Mouse (Mus musculus) G1E (cell line): ENCODE measurements around the gene Csad. TPM values are rescaled to one million over a fixed set of nuclear protein-coding genes. Genes with fewer than 3 reads are reported as not detected.

Experiments
- ATAC-seq: 2 replicates; pipeline ENCODE4 v1.8.0; 2016; ENCODE audit warnings: mild to moderate bottlenecking; ENCODE audit not compliant: insufficient number of reproducible peaks, poor library complexity, low FRiP score, severe bottlenecking; ENCODE audit errors: extremely low read depth
- DNase-seq: peaks from one replicate; pipeline ENCODE4 v3.0.0; 2012; ENCODE audit warnings: low spot score
- H3K27me3 ChIP-seq: 2 replicates; pipeline ENCODE4 v1.6.1; 2012; ENCODE audit warnings: mild to moderate bottlenecking, low read length, inconsistent platforms; ENCODE audit not compliant: insufficient read depth
- H3K36me3 ChIP-seq: replicated peaks from 2 replicates; pipeline ENCODE3; 2012; ENCODE audit warnings: mild to moderate bottlenecking, inconsistent platforms
- H3K4me1 ChIP-seq: 2 replicates; pipeline ENCODE4 v1.6.1; 2012; ENCODE audit warnings: low read depth, low read length, inconsistent platforms, mixed read lengths; ENCODE audit not compliant: insufficient read depth
- H3K4me3 ChIP-seq: 2 replicates; pipeline ENCODE4 v1.5.1; 2012; ENCODE audit warnings: low read depth, mild to moderate bottlenecking, inconsistent platforms, low read length, moderate library complexity, mixed read lengths
- H3K9me3 ChIP-seq: replicated peaks from 2 replicates; pipeline ENCODE4 v1.6.1; 2012; ENCODE audit warnings: inconsistent platforms
- CTCF ChIP-seq: IDR thresholded peaks from 2 replicates; pipeline ENCODE4 v1.5.1; 2012; ENCODE audit warnings: low read depth, low read length, inconsistent platforms, mixed read lengths
- GATA1 ChIP-seq: IDR thresholded peaks from 2 replicates; pipeline ENCODE4 v1.6.1; 2012; ENCODE audit warnings: borderline replicate concordance, low read length, inconsistent platforms, mixed read lengths
- GATA2 ChIP-seq: IDR thresholded peaks from 2 replicates; pipeline ENCODE4 v1.6.1; 2012; ENCODE audit warnings: low read depth, low read length, inconsistent platforms, borderline replicate concordance
- POLR2AphosphoS5 ChIP-seq: IDR thresholded peaks from 2 replicates; pipeline ENCODE4 v1.6.1; 2012; ENCODE audit warnings: low read depth, low read length, inconsistent platforms; ENCODE audit not compliant: insufficient replicate concordance
- TAL1 ChIP-seq: conservative IDR thresholded peaks from 2 replicates; pipeline ENCODE4 v1.6.1; 2012; ENCODE audit warnings: low read depth, low read length, inconsistent platforms, mixed read lengths
- polyA plus RNA-seq: library from polyadenylated mRNA; stranded (reverse); fragments of >175 nt; gene quantifications from 2 replicates; pipeline ENCODE4 v1.2.3, GENCODE M21; 2012
- total RNA-seq, 2 experiments: library from RNA; stranded (forward) in 1 of 2; stranded (reverse) in 1 of 2; fragments of 200-1000 nt in 1 of 2; fragments of >200 nt in 1 of 2; fragmentation: Nextera tagmentation in 1 of 2; gene quantifications; 2 replicates each; pipeline ENCODE4 v1.2.3; 2014 to 2017

Gene Csad
- total and polyA plus RNA-seq, 3 experiments = 3.1 to 11.9 (median 4.2) TPM

GRCm38 (mm10) chr15:102208092-102208561 lies 3.6 kb upstream of the Csad start:
- ATAC-seq (peak; percentile 59), DNase-seq (peak; percentile 55)
- no peaks in the 10 kb centered on the region for H3K9me3 ChIP-seq
- peaks cover 79% of the 10 kb centered on the region for H3K36me3 ChIP-seq
- H3K27me3 ChIP-seq = no peaks in the 10 kb centered on the region
- H3K4me1 ChIP-seq = peaks cover 55% of the 10 kb centered on the region
- TF ChIP-seq TAL1 (peak; percentile 69), CTCF (no peak)
- peak overlapping the region; percentile 58; the same call in 1 of the 2 replicates for H3K4me3 ChIP-seq

DNA sequence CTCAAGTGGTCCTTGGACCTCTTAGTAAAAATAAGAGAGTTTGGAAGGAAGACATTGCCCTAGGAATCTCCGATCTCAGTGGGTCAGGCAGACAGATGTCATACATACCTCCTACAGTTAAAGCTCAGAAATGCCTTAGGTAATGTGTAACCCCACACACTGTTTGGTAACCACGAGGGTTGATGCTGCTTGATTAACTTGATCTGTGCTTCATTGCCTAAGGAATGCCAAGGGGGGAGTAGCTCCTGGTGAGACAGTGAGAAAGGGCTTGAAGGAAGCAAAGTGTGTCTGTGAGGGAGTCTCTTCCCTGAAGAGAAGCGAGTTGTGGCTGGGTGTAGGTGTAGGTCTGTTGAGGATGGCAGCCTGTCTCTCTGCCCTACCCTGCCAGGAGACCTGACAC lies 2.8 kb upstream of the Csad start:
- no peaks in the 10 kb centered on the region for H3K9me3 ChIP-seq
- no peak overlapping the region; the same call in 1 of the 2 replicates for H3K4me3 ChIP-seq
- peaks cover 58% of the 10 kb centered on the region for H3K4me1 ChIP-seq
- no peak for TF ChIP-seq TAL1
- TF ChIP-seq GATA2 = no peak
- TF ChIP-seq GATA1 = no peak
- no peak for TF ChIP-seq POLR2AphosphoS5
- TF ChIP-seq CTCF = no peak
- H3K27me3 ChIP-seq = no peaks in the 10 kb centered on the region
- no peak for ATAC-seq
- DNase-seq = no peak
- peaks cover 71% of the 10 kb centered on the region for H3K36me3 ChIP-seq

GRCm38 (mm10) chr15:102205779-102206178 lies 1.3 kb upstream of the Csad start:
- Histone ChIP-seq H3K9me3 (no peaks in the 10 kb centered on the region), H3K4me1 (peaks cover 61% of the 10 kb centered on the region), H3K4me3 (no peak overlapping the region), H3K36me3 (peaks cover 63% of the 10 kb centered on the region), H3K27me3 (no peaks in the 10 kb centered on the region)
- ATAC-seq (no peak), DNase-seq (no peak)
- TF ChIP-seq GATA2 = no peak
- no peak for TF ChIP-seq GATA1
- no peak for TF ChIP-seq POLR2AphosphoS5
- TF ChIP-seq CTCF = no peak
- no peak for TF ChIP-seq TAL1

- Histone ChIP-seq H3K4me3 (peak overlapping the region; percentile 86), H3K36me3 (peaks cover 56% of the 10 kb centered on the region), H3K27me3 (no peaks in the 10 kb centered on the region), H3K9me3 (no peaks in the 10 kb centered on the region), H3K4me1 (peaks cover 54% of the 10 kb centered on the region)
- TF ChIP-seq GATA1 = no peak
- no peak for TF ChIP-seq POLR2AphosphoS5
- TF ChIP-seq GATA2 = no peak
- TF ChIP-seq TAL1 = no peak
- TF ChIP-seq CTCF = no peak
- ATAC-seq = no peak
- DNase-seq = peak; percentile 71
Measured at GRCm38 (mm10) chr15:102203835-102204381, 616 bp downstream of the Csad start.

- ATAC-seq = peak; percentile 83
- TF ChIP-seq POLR2AphosphoS5 (no peak), GATA1 (no peak), GATA2 (no peak)
- peaks cover 47% of the 10 kb centered on the region for H3K4me1 ChIP-seq
Measured at GRCm38 (mm10) chr15:102202971-102203834, 1.3 kb downstream of the Csad start, which contains the start of gene Zfp740. TSS of gene Zfp740 (plus strand) at chr15:102203249.

GRCm38 (mm10) chr15:102198841-102199240 lies 5.7 kb downstream of the Csad start:
- H3K27me3 ChIP-seq = no peaks in the 10 kb centered on the region
- no peak for ATAC-seq
- no peak for TF ChIP-seq POLR2AphosphoS5
- no peak overlapping the region for H3K4me3 ChIP-seq
- peaks cover 33% of the 10 kb centered on the region for H3K4me1 ChIP-seq
- DNase-seq = no peak
- no peaks in the 10 kb centered on the region for H3K9me3 ChIP-seq
- peaks cover 15% of the 10 kb centered on the region for H3K36me3 ChIP-seq

More at GRCm38 (mm10) chr15:102202971-102203834, 1.3 kb downstream of the Csad start, which contains the start of gene Zfp740:
- H3K9me3 ChIP-seq = no peaks in the 10 kb centered on the region
- peak within 1 kb of the TSS; percentile 86 for H3K4me3 ChIP-seq
- peaks cover 50% of the 10 kb centered on the region for H3K36me3 ChIP-seq
- DNase-seq = peak; percentile 98
- no peaks in the 10 kb centered on the region for H3K27me3 ChIP-seq
